Mouse (Mus musculus) liver, embryonic 12.5 days (tissue): Measurements from ENCODE around the gene Adcy9. TPM values are rescaled to one million over a fixed set of nuclear protein-coding genes. Genes with fewer than 3 reads are reported as not detected.

ENCODE experiments used
- ATAC-seq: fragments of 200-750 bp; cut with Nextera tagmentation; 2 replicates; pipeline ENCODE4 v1.8.0; 2017; ENCODE audit warnings: moderate number of reproducible peaks, mild to moderate bottlenecking, moderate library complexity
- H3K27ac ChIP-seq: fragments of 300-500 bp; sonication (generic); 2 replicates; pipeline ENCODE4 v1.5.1; 2016; ENCODE audit warnings: mild to moderate bottlenecking
- H3K27me3 ChIP-seq: fragments of 300-500 bp; sonication (generic); replicated peaks from 2 replicates; pipeline ENCODE4 v1.6.1; 2016; ENCODE audit warnings: mild to moderate bottlenecking, moderate library complexity
- H3K36me3 ChIP-seq: fragments of 300-500 bp; sonication (generic); 2 replicates; pipeline ENCODE4 v1.6.1; 2016; ENCODE audit warnings: mild to moderate bottlenecking, moderate library complexity
- H3K4me1 ChIP-seq: fragments of 300-500 bp; sonication (generic); 2 replicates; pipeline ENCODE4 v1.6.1; 2016
- H3K4me2 ChIP-seq: fragments of 300-500 bp; sonication (generic); 2 replicates; pipeline ENCODE4 v1.6.1; 2016; ENCODE audit warnings: mild to moderate bottlenecking, moderate library complexity
- H3K4me3 ChIP-seq: fragments of 300-500 bp; sonication (generic); 2 replicates; pipeline ENCODE4 v1.5.1; 2016; ENCODE audit warnings: mild to moderate bottlenecking, moderate library complexity
- H3K9ac ChIP-seq: fragments of 300-500 bp; sonication (generic); 2 replicates; pipeline ENCODE4 v1.6.1; 2016; ENCODE audit warnings: mild to moderate bottlenecking, moderate library complexity
- H3K9me3 ChIP-seq: fragments of 300-500 bp; sonication (generic); replicated peaks from 2 replicates; pipeline ENCODE4 v1.6.1; 2016; ENCODE audit warnings: mild to moderate bottlenecking, moderate library complexity
- WGBS: fragments of 180-500 bp; shearing (Covaris S2); methylation state at CpG from one replicate; pipeline ENCODE4 v1.1.7; 2016; ENCODE audit not compliant: insufficient replicate concordance; 5-methylcytosine and 5-hydroxymethylcytosine counted together
- polyA plus RNA-seq: library from polyadenylated mRNA; unstranded; fragments of >200 nt; fragmentation: Nextera tagmentation; extraction: Ambion mirVana; gene quantifications from 2 replicates; pipeline ENCODE4 v1.2.1, GENCODE M21; 2016

Adcy9 gene
- polyA plus RNA-seq, 1 experiment from 2014 or later, result 1.6 TPM

DNA sequence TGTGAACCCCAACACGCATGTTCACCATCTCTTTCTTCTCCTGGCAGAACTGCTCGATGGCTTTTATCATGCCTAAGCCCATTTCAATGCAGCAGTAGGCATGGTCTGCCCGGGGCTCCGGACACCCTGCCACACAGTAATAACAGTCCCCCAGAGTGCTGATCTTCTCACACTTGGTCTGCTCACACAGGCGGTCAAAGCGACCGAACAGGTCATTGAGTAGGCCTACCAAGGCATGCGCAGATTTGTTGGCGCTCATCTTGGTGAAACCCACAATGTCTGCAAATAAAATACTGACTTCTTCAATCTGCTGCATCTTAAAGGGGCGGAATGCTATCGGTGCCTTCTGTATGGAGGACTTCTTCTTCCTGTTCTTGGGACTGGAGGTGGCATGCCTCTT is 2.2 kb downstream of the Adcy9 start:
- H3K36me3 ChIP-seq, result no peaks in the 10 kb centered on the region
- no peak overlapping the region for H3K27ac ChIP-seq
- H3K9ac ChIP-seq, result no peak overlapping the region
- H3K9me3 ChIP-seq, result no peaks in the 10 kb centered on the region
- peak overlapping the region; percentile 99 for H3K4me2 ChIP-seq
- peaks cover 24% of the 10 kb centered on the region for H3K27me3 ChIP-seq
- ATAC-seq, result no peak
- H3K4me1 ChIP-seq, result peaks cover 70% of the 10 kb centered on the region
- peak overlapping the region; percentile 3; the same call in 1 of the 2 replicates for H3K4me3 ChIP-seq
- WGBS, result 80% methylated on average over 11 of the region's 11 CpGs

DNA sequence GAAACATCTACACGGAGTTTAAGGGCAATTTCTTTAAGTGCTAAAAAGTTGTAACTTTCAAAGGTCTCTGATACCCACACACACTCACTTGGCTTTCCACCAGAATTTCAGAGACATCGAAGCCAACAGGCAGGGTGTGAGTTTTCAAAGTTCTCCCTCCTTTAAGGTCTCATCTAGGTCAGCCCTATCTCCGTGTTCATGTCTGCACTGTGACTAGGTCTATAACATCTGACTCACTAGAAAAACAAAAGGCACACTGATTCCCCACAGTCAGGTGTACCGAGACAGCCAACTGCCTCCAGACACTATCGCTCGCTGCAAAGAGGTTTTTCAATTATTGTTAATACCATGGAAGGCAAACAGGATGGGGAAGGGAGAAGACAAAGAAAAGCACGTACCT is 2.8 kb downstream of the Adcy9 start:
- no peaks in the 10 kb centered on the region for H3K36me3 ChIP-seq

DNA sequence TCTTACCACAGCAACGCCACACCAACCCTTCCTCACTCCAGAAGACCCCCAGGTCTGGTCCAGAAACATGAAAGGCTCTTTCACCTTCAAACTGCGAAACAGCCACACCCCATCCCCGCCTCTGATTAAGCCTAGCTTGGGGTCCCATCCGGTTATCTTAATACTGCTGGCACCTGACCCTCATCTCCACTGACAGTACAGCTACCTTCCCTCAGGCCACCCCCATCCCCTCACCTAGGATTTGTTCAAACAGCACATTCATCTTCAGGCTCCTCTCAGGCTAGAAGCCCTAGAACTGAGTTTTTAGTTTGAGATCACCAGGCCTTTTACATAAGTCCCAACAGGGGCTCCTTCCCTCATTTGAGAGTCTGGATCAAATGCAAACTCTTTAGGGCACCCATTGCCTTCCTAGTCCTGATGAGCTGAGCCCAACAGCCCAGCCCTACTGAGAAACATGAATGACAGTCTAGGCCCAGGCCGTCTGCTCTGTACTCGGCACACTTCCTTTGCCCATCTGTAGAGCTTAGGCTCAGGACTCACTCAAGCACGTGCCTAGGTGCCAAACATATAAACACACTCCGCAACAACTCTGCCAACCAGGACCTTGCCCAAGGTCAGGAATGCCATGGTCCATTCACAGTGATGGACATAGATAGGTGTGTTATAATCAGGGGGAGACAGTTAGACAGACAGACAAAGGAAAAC is 5.3 kb downstream of the Adcy9 start:
- WGBS, result 32% methylated on average over 8 of the region's 8 CpGs
- Histone ChIP-seq H3K4me2 (peak overlapping the region; percentile 54), H3K9me3 (no peaks in the 10 kb centered on the region), H3K9ac (no peak overlapping the region; the same call in 1 of the 2 replicates), H3K4me1 (peaks cover 64% of the 10 kb centered on the region), H3K4me3 (peak overlapping the region; percentile 18; the same call in 1 of the 2 replicates), H3K27ac (peak overlapping the region; percentile 55), H3K27me3 (peaks cover 23% of the 10 kb centered on the region), H3K36me3 (no peaks in the 10 kb centered on the region)
- ATAC-seq, result peak; percentile 60; the same call in 1 of the 2 replicates

More for the DNA sequence above, 2.8 kb downstream of the Adcy9 start:
- no peak overlapping the region for H3K4me3 ChIP-seq
- 65% methylated on average over 7 of the region's 7 CpGs for WGBS
- peaks cover 24% of the 10 kb centered on the region for H3K27me3 ChIP-seq
- no peak overlapping the region for H3K9ac ChIP-seq
- peaks cover 72% of the 10 kb centered on the region for H3K4me1 ChIP-seq
- no peaks in the 10 kb centered on the region for H3K9me3 ChIP-seq
- no peak for ATAC-seq
- peak overlapping the region; percentile 99 for H3K4me2 ChIP-seq
- H3K27ac ChIP-seq, result no peak overlapping the region

DNA sequence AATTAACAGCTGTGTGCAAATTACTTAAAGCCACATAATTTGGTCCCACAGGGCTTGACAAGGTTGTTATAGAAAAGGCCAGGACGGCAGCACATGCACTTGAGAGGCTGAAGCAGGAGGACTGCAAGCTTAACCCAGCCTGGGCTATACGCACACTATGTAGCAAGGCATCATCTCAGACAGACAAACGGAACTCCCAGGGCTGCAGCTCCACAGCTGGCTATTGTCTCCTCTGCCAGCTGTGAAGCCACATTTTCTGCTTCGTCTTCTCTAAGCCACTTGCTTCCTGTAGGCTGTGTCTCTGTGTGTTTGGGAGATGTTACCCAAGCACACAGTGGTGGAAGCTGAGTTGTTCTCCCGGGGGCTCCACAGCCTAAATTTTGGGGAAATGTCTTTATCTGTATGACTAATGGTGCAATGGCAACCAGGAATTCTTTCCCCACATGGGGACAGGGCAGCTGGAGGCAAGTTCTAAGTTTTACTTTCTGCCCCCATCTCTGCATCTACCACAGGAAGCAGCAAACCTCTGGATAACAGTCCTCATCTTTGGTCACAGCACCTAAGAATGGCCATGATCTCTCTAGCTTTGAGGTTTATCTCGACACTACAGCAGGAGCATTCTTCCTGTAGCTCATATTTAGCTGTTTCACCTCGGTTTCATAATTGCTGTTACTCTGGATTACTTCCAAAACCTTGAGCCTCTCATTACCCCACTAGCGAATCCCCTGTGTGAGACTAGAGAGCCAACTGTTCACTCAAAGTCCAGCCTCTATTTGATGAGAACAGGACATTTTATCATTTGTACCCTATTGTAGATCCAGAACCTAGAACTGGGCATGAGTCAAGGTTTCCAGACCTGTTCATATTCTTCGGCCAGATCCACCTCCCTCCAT is 6.1 kb downstream of the Adcy9 start:
- H3K4me2 ChIP-seq, result peak overlapping the region; percentile 54
- no peaks in the 10 kb centered on the region for H3K9me3 ChIP-seq
- 16% methylated on average over 9 of the region's 9 CpGs for WGBS
- H3K4me3 ChIP-seq, result peak overlapping the region; percentile 18; the same call in 1 of the 2 replicates
- peak overlapping the region; percentile 55 for H3K27ac ChIP-seq
- H3K9ac ChIP-seq, result no peak overlapping the region; the same call in 1 of the 2 replicates
- H3K36me3 ChIP-seq, result no peaks in the 10 kb centered on the region
- peak; percentile 78 for ATAC-seq
- peaks cover 66% of the 10 kb centered on the region for H3K4me1 ChIP-seq
- H3K27me3 ChIP-seq, result peaks cover 15% of the 10 kb centered on the region

DNA sequence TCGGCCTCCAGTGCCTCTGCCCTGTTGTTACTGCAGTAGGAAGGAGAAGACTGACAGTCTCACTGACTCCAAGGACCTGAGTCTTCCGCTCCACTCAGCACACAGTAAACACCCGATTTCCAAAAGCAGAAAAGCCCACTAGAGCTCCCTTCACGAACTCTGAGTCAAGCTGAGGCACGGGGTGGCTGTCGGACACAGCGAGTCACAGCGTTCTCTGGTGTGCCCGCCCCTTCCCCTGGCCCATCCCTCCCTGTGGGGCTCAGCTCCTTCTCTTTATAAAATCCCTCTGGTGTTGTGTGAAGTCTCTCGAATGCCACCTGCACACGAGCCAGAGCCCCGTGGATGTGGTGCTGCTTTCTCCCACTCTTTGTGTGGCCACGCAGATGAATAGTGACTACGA is 7.0 kb downstream of the Adcy9 start:
- Histone ChIP-seq H3K27ac (no peak overlapping the region), H3K9ac (no peak overlapping the region; the same call in 1 of the 2 replicates), H3K27me3 (peaks cover 5% of the 10 kb centered on the region), H3K4me3 (no peak overlapping the region), H3K9me3 (no peaks in the 10 kb centered on the region), H3K4me2 (peak overlapping the region; percentile 54), H3K4me1 (peaks cover 66% of the 10 kb centered on the region), H3K36me3 (no peaks in the 10 kb centered on the region)
- WGBS, result 33% methylated on average over 14 of the region's 14 CpGs
- ATAC-seq, result no peak

DNA sequence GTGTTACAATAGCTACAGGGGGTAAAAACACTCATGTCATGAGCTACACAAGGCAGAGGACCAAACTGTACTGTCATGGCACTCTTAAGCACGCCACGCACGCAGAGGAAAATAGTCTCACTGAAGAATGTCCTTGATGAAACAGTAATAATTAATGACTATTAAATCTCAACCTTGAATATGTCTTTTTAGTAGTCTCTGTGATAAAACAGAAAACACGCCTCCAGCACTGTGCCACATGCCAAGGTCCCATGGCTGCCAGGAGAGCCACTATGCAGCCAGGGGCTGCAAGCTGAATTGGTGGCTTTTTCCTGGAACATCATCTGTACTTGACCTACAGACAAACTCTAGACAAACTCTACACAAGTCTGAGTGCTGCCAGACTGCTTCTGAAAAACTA is 8.0 kb downstream of the Adcy9 start:
- Histone ChIP-seq H3K36me3 (no peaks in the 10 kb centered on the region), H3K4me1 (peaks cover 66% of the 10 kb centered on the region), H3K9ac (no peak overlapping the region), H3K27me3 (no peaks in the 10 kb centered on the region), H3K9me3 (no peaks in the 10 kb centered on the region), H3K27ac (no peak overlapping the region), H3K4me3 (no peak overlapping the region), H3K4me2 (no peak overlapping the region)
- no peak for ATAC-seq
- 79% methylated on average over 4 of the region's 4 CpGs for WGBS

DNA sequence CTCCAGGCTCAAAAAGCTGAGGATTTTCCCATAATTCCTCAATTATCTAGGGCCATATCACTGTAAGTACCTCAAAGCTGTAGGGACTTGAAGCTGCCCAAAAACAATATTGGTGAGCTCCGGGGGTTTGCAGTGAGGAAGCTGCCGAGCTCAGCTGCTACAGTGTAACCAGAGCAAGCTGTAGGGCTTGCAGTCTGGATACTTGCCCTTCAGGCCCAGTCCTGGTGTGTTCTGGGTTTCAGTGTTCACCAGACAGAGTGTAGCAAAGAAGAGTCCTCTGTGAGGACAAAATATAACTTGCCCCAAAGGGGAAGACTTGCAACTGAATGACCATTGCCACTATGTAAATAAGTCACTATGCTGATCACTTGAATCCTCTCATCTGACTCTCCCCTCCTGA is 9.0 kb downstream of the Adcy9 start:
- Histone ChIP-seq H3K4me1 (peaks cover 69% of the 10 kb centered on the region), H3K4me2 (no peak overlapping the region), H3K27ac (no peak overlapping the region), H3K9ac (no peak overlapping the region), H3K4me3 (no peak overlapping the region), H3K36me3 (no peaks in the 10 kb centered on the region), H3K27me3 (no peaks in the 10 kb centered on the region), H3K9me3 (no peaks in the 10 kb centered on the region)
- no peak for ATAC-seq
- 67% methylated on average over 2 of the region's 2 CpGs for WGBS

DNA sequence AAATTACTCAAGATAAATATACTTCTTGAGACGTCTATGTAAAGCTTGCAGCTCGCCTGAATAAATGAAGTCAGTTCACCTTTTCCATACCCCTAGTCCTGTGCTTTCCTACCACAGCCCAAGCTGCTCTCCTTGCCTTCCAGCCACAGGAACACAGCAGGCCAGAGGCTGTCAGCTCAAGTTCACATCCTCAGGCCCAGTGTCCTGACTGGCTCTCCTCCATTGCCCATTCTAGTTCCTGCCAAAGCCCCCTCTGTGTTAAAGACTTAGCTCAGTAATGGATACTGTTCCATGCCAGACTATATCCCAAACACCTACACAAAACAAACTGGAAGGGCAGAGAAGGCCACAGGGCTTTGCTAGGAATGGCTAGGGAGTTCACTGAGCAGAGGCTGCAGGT is 12.8 kb downstream of the Adcy9 start:
- H3K27ac ChIP-seq, result no peak overlapping the region
- no peaks in the 10 kb centered on the region for H3K36me3 ChIP-seq
- H3K27me3 ChIP-seq, result no peaks in the 10 kb centered on the region
- no peaks in the 10 kb centered on the region for H3K9me3 ChIP-seq
- 57% methylated on average over 2 of the region's 2 CpGs for WGBS
- ATAC-seq, result no peak
- H3K4me3 ChIP-seq, result no peak overlapping the region
- no peak overlapping the region for H3K9ac ChIP-seq
- H3K4me2 ChIP-seq, result no peak overlapping the region
- H3K4me1 ChIP-seq, result peaks cover 49% of the 10 kb centered on the region

DNA sequence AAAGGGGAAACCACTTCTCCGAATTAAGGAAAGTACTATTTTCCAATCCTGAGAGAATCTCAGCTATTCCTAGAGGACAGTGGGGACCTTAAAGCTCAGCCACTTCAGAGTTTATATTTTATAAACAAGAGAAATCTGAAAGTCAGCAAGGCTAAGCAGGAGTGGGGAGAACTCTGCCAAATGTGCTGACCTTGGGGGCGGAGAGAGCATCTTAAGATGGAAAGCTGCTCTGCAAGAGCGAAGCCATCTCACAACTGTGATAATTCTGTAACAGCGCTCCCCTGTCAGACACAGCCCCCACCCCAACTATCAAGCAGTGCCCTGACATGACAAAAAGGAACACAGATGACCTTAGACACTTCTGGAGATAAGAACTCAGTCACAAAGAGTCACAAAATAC is 13.6 kb downstream of the Adcy9 start:
- Histone ChIP-seq H3K9ac (no peak overlapping the region), H3K27ac (no peak overlapping the region), H3K27me3 (no peaks in the 10 kb centered on the region), H3K9me3 (no peaks in the 10 kb centered on the region), H3K4me3 (no peak overlapping the region), H3K4me1 (peaks cover 49% of the 10 kb centered on the region), H3K4me2 (no peak overlapping the region), H3K36me3 (no peaks in the 10 kb centered on the region)
- no peak for ATAC-seq
- WGBS, result 45% methylated on average over 4 of the region's 4 CpGs

DNA sequence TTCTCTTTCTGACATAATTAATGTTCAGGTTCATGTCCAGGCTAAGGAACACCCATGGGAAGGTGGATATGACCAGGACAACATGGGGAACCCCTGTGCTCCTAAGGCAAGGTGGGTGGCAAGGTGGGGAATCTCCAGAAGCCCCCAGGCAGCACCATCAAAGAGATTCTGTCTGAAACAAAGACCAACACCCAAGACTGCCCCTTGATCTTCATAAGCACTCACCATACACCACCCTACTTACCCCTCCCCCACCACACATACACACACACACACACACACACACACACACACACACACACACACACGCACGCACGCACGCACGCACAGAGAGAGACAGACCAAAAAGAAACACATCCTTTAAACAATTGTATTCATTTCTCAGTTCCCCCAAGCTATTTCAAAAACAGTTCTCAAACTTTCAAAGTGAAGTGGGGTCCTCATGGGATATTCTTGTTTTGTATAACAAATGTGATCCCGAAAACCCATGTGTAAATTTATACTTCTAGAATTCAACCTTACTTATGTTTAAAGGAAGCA is 14.2 kb downstream of the Adcy9 start:
- WGBS, result 73% methylated on average over 6 of the region's 6 CpGs
- H3K27me3 ChIP-seq, result no peaks in the 10 kb centered on the region
- H3K27ac ChIP-seq, result no peak overlapping the region

DNA sequence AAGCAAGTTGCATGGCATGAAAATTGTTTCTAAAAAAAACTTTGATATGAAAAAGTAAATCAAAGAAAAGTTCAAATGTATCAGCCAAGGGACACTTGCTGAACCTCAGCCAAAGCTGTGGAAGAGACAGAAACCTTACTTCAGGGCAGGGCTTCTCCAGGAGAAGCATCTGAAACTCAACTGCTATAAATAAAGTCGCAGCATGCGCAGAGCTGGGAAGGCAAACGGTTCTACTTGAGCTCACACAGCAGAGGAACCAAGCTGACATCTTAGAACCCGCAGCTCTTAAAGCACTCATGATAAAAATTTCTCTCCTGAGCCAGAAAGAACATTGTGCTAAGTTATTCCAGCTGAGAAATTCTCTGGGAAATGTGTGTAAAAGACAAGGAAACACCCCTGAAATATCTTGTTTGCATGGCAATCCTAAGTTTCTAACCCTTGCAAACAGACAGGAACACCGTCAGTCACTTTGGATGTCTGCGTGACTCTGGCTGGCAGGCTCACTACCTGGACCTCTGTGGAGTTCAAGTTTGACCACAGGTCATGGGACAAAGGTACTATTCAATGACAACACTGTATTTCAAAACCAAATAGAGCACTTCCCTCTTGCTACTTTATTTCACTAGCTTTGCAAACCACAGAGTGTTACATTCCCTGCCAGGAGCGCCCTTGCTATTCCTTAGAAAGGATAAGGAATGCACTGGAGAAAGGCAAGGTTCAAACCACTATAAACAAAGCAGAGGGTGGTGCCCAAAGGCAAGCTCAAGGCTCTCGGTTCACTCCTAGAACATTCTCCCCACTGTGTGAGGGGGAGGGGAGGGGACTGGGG is 15.2 kb downstream of the Adcy9 start:
- ATAC-seq, result no peak
- Histone ChIP-seq H3K36me3 (no peaks in the 10 kb centered on the region), H3K9ac (no peak overlapping the region), H3K27ac (no peak overlapping the region), H3K4me3 (no peak overlapping the region), H3K4me1 (peaks cover 47% of the 10 kb centered on the region), H3K27me3 (no peaks in the 10 kb centered on the region), H3K9me3 (no peaks in the 10 kb centered on the region), H3K4me2 (no peak overlapping the region)
- 57% methylated on average over 8 of the region's 8 CpGs for WGBS

More for the DNA sequence above, 14.2 kb downstream of the Adcy9 start:
- H3K9ac ChIP-seq, result no peak overlapping the region
- no peak overlapping the region for H3K4me2 ChIP-seq
- H3K4me3 ChIP-seq, result no peak overlapping the region
- no peaks in the 10 kb centered on the region for H3K9me3 ChIP-seq
- no peaks in the 10 kb centered on the region for H3K36me3 ChIP-seq
- peaks cover 49% of the 10 kb centered on the region for H3K4me1 ChIP-seq
- ATAC-seq, result no peak
